Mouse (Mus musculus) activated CD4-positive, CD25-positive, alpha-beta regulatory T cell, adult 4 months (primary cell): ENCODE measurements at regions not wholly inside any gene's neighbourhood (a gene's known extent, or its start where the extent isn't known, plus 50 kb on each side); places are given as distances from the start of the nearest gene placed in this dataset.
"Not testable (repeated sequence)": the region's sequence is repeated elsewhere in the genome, so short reads cannot be mapped to it uniquely, and the experiment has no call there.

Experiments used
- ATAC-seq: one replicate; pipeline ENCODE4 v1.8.0; 2017

- ATAC-seq = no peak
These were observed 956.2 kb downstream of the Diaph3 start for GRCm38 (mm10) chr14:86184663-86185381.

DNA sequence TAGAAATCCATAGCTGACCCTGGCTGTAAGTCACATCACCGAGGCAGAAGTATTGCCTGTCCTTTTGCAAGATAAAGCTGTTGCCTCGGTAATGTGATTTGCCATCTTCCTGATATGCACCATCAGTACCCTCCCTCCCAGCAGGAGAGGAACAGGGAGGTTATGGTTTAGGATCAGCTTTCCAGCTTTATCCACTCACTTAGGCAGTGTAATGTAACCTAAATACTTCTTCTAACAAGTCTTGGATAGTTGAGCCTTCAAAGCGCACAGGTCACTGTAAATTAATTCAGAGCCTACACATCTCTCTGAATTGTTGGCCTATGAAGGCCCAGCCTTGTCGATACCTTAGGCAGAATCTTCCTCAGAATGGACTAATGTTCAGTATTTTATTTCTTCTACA lies 962.5 kb downstream of the Diaph3 start:
- no peak for ATAC-seq

DNA sequence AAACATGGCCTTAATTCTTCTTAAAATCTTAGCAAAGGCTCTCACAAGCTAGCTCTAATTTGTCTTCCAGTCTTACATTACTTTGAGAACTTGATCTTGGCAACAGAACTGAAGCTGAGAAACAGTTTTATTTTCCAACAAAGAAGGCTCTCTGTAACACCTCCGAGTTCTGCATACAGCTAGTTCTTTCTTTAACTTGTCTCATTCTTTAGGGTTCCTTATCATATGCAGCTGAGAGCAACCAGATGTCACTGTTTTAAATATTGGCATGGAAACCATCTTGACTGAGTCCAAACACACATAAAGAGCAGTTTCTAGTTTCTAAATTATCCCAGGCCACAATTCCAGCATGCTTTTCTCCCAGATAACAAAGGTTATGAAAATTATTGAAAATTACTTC lies 969.9 kb downstream of the Diaph3 start:
- no peak for ATAC-seq

- ATAC-seq = no peak
These were observed 981.9 kb downstream of the Diaph3 start for GRCm38 (mm10) chr14:86159151-86159550.

DNA sequence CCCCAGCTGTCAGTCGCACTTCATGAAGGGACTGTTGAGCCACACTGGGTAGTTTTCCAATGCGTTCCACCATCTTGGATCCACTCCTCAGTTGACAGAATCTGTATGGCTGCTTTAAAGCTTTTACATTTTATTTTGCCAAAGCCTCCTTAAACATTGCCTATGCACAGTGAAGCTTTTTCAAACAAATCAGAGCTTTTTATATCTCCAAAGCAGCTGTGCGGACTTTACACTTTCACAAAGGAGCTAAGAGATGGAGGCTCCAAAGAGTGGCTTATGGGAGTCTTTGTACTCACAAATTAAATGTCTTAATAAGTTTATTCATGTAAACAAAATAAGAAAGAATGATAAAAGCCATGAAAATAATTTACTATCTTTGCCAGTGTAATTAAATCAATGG lies 986.3 kb downstream of the Diaph3 start:
- no peak for ATAC-seq

- ATAC-seq = no peak
These were observed 989.8 kb downstream of the Diaph3 start for GRCm38 (mm10) chr14:86151276-86151675.

- no peak for ATAC-seq
These were observed 990.6 kb downstream of the Diaph3 start for GRCm38 (mm10) chr14:86150329-86150866.

DNA sequence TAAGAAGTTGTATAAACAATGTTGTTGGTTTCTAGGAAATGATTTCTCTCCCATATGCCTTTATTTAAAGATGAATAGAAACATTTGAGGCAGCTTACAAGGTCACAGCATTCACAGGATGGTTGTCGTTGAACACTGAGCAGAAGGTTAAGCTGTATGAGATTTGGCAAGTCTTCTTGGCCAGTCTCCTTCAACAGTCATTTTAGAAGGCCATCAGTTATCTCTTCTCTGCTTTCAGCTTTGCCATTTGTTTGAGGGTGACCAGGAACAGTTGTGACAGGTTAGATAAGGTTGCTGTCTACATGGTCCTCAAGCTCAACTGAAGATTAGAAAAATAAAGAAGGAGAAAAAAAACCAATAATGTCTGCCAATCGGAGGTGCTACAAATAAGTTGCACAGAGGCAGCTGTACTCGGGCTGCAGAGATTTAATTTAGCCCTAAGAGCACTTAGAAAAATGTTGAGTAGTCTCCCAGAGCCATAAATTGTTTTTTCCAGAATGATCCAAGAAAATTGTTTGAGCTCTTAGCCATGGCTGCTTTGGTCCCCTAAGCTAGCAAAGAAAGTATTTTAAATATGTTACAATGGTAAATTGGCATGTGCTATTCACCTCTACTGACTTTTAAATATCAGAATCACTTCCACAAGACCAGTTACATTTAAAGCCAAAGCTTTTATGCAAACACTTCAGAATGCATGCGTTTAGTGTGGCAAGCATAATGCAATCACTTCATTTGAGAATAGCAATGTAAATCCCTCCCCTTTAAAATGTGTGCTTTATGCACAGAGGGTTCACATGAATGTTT lies 1025.6 kb downstream of the Diaph3 start:
- no peak for ATAC-seq

- no peak for ATAC-seq
These were observed 1039.5 kb downstream of the Diaph3 start for GRCm38 (mm10) chr14:86101497-86101896.

GRCm38 (mm10) chr14:86070313-86071100 lies 1070.5 kb downstream of the Diaph3 start:
- no peak for ATAC-seq

GRCm38 (mm10) chr14:86069329-86069728 lies 1071.7 kb downstream of the Diaph3 start:
- ATAC-seq = no peak

- ATAC-seq = no peak
These were observed 1073.3 kb downstream of the Diaph3 start for GRCm38 (mm10) chr14:86067743-86068142.

GRCm38 (mm10) chr14:86063620-86063943 lies 1077.5 kb downstream of the Diaph3 start:
- ATAC-seq = no peak

DNA sequence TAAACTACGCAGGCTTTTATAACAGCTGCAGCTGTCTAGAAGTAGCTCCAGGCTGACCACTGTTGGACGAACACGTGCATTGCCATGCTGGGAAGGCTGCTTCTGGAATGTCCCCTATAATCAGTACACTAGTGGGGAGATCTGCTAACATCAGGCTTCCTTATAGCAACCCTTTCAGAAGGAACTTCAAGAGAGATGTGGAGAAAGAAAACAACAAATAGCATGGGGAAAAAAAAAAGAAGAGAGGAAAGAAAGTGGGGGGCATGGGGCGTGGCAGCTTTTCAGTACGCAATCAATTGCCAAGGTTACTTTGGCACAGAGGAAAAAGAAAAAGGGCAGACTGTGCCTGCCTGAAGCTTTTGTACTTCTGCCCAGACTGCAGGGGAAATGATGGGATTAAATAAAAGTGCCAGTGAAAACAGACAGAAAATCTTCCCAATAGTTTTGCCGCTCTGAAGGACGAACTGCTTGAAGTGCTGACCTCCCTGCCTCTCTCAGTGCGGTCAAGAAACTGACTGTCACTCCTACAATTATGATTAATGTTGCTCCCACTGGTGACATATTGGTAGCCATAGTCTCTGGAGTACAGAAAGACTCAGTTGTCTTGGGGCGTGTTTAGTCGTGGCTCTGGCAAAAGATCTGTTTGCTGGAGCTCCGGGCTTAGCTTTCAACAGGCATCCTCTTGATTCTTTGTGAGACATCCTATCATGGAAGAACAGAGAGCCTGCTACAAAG lies 1078.0 kb downstream of the Diaph3 start:
- ATAC-seq = no peak

DNA sequence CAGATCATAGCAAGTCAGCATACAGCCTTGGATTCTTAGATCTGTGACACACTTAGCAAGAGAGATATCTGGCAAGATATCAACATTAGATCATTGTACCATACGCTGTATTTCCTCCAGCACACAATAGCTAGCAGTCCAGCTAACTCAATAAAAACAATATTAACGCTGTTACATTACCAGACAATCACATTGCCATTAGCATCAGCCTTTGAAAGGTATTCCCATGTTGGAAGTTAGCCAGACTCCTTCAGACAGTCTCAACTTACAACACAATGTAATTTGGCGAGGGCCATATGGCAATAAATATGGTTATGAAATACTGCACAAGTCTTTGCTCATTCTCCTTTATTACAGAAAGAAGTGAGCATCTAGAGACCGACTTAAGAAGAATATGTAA lies 1084.0 kb downstream of the Diaph3 start:
- no peak for ATAC-seq

DNA sequence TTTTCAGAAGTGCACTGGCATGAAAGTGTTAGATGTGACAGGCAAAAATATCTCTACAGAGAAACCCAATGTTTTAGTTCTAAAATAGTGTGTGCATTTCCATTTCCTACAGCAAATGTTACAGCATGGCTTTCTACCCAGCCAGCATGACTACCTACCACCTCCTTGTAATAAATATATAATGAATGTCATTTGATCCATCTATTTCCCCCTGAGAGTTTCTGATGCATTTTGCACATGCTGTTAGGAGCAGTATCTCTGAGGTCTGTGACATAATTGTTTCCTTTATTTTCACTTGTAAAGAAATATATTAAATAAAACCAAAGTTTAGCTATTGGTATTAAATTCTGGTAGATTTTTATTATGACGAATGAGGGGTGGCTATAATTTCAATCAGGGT lies 1086.4 kb downstream of the Diaph3 start:
- ATAC-seq = no peak

DNA sequence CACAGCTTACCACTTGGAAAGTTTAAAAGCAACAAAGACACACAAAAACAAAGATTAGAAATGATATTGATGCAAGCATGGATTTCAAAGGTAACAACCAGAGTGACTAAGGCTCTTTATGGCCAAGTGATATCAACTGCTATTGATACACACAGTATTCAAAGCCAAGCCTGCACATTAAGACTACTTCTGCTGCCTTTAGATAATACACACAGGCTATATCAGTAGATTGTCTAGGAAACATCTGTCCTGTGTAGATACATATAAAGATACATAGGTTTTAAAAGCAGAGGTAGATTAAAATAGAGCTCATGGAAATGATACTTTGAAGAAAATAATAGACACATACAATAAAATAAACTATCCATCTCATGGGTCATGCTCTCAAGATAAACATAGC lies 1111.6 kb downstream of the Diaph3 start:
- ATAC-seq = no peak

GRCm38 (mm10) chr14:86017611-86018010 lies 1123.4 kb downstream of the Diaph3 start:
- ATAC-seq = not testable (repeated sequence)
